Mouse (Mus musculus) left cerebral cortex, postnatal 10 days (tissue): ENCODE results near the gene Ntf3. TPM values are rescaled to one million over a fixed set of nuclear protein-coding genes. Genes with fewer than 3 reads are reported as not detected.

Experiments
- DNase-seq, 2 experiments: peaks; one replicate each; pipeline ENCODE4 v3.0.0; 2021 to 2022; ENCODE audit warnings: low spot score in 2 of 2, mixed read lengths in 1 of 2; ENCODE audit errors: extremely low spot score in 1 of 2
- intact Hi-C: fragments of 180-260 bp; cut with DNase I; formaldehyde crosslinking; loops from one replicate; pipeline ENCODE4 v1.15.1; 2025
- total RNA-seq, 2 experiments: library from RNA; stranded (reverse); gene quantifications; 2 replicates each; pipeline ENCODE4 v1.2.3; 2021

Gene Ntf3
- total RNA-seq, 2 experiments from 2014 or later, result 3.8 to 4.4 TPM

GRCm38 (mm10) chr6:126057706-126058105, 109.0 kb downstream of the Ntf3 start:
- intact Hi-C loops, result no loop called here
- DNase-seq, result no peak

GRCm38 (mm10) chr6:126053136-126053535, 113.6 kb downstream of the Ntf3 start:
- no peak for DNase-seq
- intact Hi-C loops, result no loop called here
